Mouse (Mus musculus): ENCODE measurements at regions not wholly inside any gene's neighbourhood (a gene's known extent, or its start where the extent isn't known, plus 50 kb on each side); places are given as distances from the start of the nearest gene placed in this dataset.

DNA sequence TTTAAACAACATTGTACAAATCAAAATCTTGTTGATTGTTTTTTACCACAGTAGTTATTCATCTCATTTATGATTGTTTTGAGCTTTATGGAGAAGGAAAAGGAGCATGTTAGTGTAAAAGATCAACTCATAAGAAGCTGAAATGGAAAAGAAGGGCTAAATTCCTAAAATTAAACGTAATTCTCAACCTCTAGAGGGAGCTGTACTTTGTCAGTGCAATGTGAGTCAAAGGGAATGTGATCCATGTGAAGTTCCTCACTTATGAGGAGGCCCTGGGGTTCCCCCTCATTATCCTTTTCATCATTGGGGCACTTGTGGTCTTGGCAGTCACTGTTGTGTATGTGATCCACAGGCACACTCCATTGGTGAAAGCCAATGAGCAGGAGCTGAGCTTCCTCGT lies 54.0 kb upstream of the Vmn2r7 start:
- ATAC-seq (ENCODE audit: low FRiP score) (no peak), DNase-seq (ENCODE audit: low spot score) (no peak)
- Histone ChIP-seq H3K4me3 (ENCODE audit: low read depth, low read length) (no peak overlapping the region), H3K9ac (ENCODE audit: low read depth, low read length) (no peak overlapping the region), H3K4me2 (replicated peaks; ENCODE audit: low read depth, low read length) (no peak overlapping the region), H3K36me3 (ENCODE audit: control insufficient read depth, insufficient read depth, low read length) (no peaks in the 10 kb centered on the region), H3K9me3 (ENCODE audit: control insufficient read depth, low read length) (no peaks in the 10 kb centered on the region), H3K27ac (ENCODE audit: low read depth, low read length) (no peak overlapping the region), H3K27me3 (ENCODE audit: control insufficient read depth, insufficient read depth, low read length) (no peaks in the 10 kb centered on the region), H3K4me1 (replicated peaks; ENCODE audit: control insufficient read depth, insufficient read depth, low read length) (no peaks in the 10 kb centered on the region)
- 74% methylated on average over 2 of the region's 2 CpGs for WGBS

DNA sequence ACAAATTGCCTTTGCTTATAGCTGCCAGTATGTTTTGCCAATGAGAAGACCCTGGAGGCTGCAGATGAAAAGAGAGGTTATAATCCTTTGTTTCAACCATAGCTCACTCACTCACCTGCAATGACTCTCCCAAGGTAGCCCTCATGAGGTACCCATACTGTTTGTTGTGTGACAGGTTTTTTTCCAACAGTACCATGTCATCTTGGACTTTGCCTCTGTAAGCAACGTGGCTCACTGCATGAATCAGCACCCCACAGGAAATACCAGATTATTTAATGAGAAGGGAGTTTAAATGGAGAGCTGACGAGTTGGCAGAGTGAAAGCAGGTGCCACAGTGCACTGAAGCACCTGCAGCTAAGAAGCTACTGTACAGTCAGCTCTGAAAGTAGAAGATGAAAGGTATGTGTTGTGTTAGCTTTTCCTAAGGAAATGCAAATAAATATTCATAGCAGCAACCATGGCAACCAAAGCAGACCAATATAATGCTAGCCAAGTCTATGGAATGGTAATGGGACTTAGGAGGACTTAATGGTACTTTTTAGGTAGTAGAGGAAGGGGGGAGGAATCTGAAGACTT lies 56.8 kb upstream of the Vmn2r7 start:
- Histone ChIP-seq H3K4me2 (replicated peaks; ENCODE audit: low read depth, low read length) (no peak overlapping the region), H3K27ac (ENCODE audit: low read depth, low read length) (no peak overlapping the region), H3K4me3 (ENCODE audit: low read depth, low read length) (no peak overlapping the region), H3K36me3 (ENCODE audit: control insufficient read depth, insufficient read depth, low read length) (no peaks in the 10 kb centered on the region), H3K9me3 (ENCODE audit: control insufficient read depth, low read length) (no peaks in the 10 kb centered on the region), H3K27me3 (ENCODE audit: control insufficient read depth, insufficient read depth, low read length) (no peaks in the 10 kb centered on the region), H3K4me1 (replicated peaks; ENCODE audit: control insufficient read depth, insufficient read depth, low read length) (no peaks in the 10 kb centered on the region), H3K9ac (ENCODE audit: low read depth, low read length) (no peak overlapping the region)
- WGBS = 65% methylated on average over 2 of the region's 2 CpGs
- DNase-seq (ENCODE audit: low spot score) (no peak), ATAC-seq (ENCODE audit: low FRiP score) (no peak)

DNA sequence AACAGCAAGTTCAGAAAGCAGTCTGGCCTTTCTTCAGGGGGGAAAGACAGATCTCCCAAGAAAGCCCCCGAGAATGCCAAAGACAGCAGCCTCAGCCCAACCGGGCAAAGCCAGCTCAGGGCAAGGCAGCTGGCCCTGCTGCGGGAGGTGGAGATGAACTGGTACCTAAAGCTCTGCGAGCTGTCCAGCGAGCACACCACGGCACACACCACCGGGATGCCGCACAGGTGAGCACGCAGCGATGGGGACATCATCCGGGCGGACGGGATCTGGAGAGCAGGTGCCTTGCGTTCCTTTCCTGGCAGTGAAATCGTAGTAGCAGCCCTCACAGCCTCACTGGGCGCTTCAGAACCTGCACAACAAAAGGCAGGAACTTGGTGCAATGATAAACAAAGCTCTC lies 104.7 kb upstream of the Vmn2r7 start:
- Histone ChIP-seq H3K9ac (ENCODE audit: low read depth, low read length) (no peak overlapping the region), H3K4me3 (ENCODE audit: low read depth, low read length) (peak overlapping the region; percentile 12), H3K4me2 (replicated peaks; ENCODE audit: low read depth, low read length) (peak overlapping the region; percentile 31), H3K36me3 (ENCODE audit: control insufficient read depth, insufficient read depth, low read length) (no peaks in the 10 kb centered on the region), H3K9me3 (ENCODE audit: control insufficient read depth, low read length) (no peaks in the 10 kb centered on the region), H3K4me1 (replicated peaks; ENCODE audit: control insufficient read depth, insufficient read depth, low read length) (no peaks in the 10 kb centered on the region), H3K27ac (ENCODE audit: low read depth, low read length) (no peak overlapping the region), H3K27me3 (ENCODE audit: control insufficient read depth, insufficient read depth, low read length) (no peaks in the 10 kb centered on the region)
- ATAC-seq (ENCODE audit: low FRiP score) = peak; percentile 40; the same call in 1 of the 2 replicates
- 11% methylated on average over 16 of the region's 16 CpGs for WGBS
- peak; percentile 7 for DNase-seq (ENCODE audit: low spot score)

DNA sequence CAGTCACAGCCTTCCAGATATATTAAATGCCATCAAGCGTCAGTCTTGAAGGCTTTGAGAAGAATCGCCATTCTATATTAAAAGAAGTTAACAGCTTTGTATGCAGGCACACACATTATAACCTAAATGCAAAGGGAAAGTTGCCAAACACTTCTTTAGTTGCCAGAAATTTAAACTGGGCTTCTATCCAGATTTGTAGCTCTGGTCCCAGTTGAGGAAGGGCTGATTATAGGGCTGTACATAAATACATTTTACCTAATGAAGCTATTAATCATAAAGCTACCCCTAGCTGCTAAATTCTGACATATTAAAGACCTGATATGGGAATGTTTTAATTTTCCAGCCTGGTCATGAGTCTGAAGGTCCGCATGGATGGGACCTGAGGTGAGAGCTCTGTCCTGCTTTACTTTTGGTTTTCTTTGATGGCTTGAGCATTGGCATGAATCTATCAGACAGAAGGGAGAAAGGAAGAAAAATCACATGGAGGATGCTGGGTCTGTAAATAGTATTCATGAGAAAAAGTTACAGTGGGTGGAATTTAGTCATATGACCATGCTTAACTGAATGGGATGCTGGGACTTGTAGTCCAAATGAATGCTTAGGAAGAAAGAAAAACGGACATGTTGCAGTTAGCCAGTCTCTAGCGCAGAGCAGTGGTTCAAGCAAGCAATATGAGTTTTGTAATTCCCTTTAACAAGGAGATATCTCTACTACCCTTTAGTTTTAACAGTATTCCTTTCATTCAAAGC lies 120.3 kb upstream of the Vmn2r7 start:
- H3K4me2 ChIP-seq (replicated peaks; ENCODE audit: low read depth, low read length) = no peak overlapping the region
- H3K4me3 ChIP-seq (ENCODE audit: low read depth, low read length) = no peak overlapping the region
- H3K27ac ChIP-seq (ENCODE audit: low read depth, low read length) = no peak overlapping the region
- H3K27me3 ChIP-seq (ENCODE audit: control insufficient read depth, insufficient read depth, low read length) = no peaks in the 10 kb centered on the region
- H3K9me3 ChIP-seq (ENCODE audit: control insufficient read depth, low read length) = no peaks in the 10 kb centered on the region
- 84% methylated on average over 5 of the region's 5 CpGs for WGBS
- H3K4me1 ChIP-seq (replicated peaks; ENCODE audit: control insufficient read depth, insufficient read depth, low read length) = no peaks in the 10 kb centered on the region
- H3K36me3 ChIP-seq (ENCODE audit: control insufficient read depth, insufficient read depth, low read length) = no peaks in the 10 kb centered on the region
- ATAC-seq (ENCODE audit: low FRiP score) (no peak), DNase-seq (ENCODE audit: low spot score) (no peak)
- H3K9ac ChIP-seq (ENCODE audit: low read depth, low read length) = no peak overlapping the region

DNA sequence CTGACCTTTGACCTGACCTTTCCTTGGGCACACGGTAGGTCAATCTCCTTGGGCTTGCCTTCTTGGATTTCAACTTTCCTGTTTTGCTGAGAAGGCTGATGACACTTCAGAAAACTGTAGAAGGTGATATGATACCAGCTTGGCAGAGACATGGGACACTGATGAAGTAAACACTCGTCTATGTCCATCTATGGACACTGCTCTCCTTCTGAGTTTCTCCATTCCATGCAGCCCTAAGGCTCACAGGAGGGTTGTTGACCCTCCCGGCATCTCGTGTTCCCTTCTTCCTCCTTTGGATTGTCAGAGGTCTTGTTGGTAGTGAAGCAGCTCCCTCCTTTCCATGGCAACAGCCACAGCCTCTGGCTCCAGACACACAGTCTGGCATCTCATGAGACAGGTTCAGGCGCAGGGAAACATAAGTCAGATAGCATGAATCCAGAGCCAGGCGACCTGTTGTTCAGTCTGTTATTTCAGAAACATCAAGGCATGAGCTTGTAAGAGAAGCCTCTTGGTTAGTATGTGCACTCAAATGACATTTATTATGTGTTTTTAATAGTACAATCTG lies 120.9 kb upstream of the Vmn2r7 start:
- H3K9ac ChIP-seq (ENCODE audit: low read depth, low read length) = no peak overlapping the region
- no peak overlapping the region for H3K27ac ChIP-seq (ENCODE audit: low read depth, low read length)
- no peaks in the 10 kb centered on the region for H3K4me1 ChIP-seq (replicated peaks; ENCODE audit: control insufficient read depth, insufficient read depth, low read length)
- no peaks in the 10 kb centered on the region for H3K27me3 ChIP-seq (ENCODE audit: control insufficient read depth, insufficient read depth, low read length)
- no peak for ATAC-seq (ENCODE audit: low FRiP score)
- WGBS = 71% methylated on average over 6 of the region's 6 CpGs
- DNase-seq (ENCODE audit: low spot score) = no peak
- no peaks in the 10 kb centered on the region for H3K9me3 ChIP-seq (ENCODE audit: control insufficient read depth, low read length)
- H3K4me2 ChIP-seq (replicated peaks; ENCODE audit: low read depth, low read length) = no peak overlapping the region
- no peak overlapping the region for H3K4me3 ChIP-seq (ENCODE audit: low read depth, low read length)
- no peaks in the 10 kb centered on the region for H3K36me3 ChIP-seq (ENCODE audit: control insufficient read depth, insufficient read depth, low read length)

DNA sequence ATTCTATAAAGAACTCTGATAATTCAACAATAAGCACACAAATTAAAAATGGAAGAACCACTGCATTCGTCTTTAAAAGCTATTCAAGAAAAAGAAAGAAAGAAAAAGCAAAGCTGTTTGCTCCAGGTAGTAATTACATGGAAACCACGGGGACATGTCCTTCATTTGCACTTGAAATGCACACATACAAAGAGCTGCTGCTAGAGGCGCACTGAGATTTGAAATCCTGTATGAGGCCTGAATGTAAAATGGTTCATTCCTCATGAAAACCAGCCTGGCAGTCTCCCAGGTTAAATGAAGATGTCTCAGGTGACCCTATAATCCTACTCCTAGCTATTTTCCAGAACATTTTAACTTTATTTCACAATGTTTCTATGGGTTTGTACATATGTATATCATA lies 123.7 kb upstream of the Vmn2r7 start:
- Histone ChIP-seq H3K9me3 (ENCODE audit: control insufficient read depth, low read length) (no peaks in the 10 kb centered on the region), H3K36me3 (ENCODE audit: control insufficient read depth, insufficient read depth, low read length) (no peaks in the 10 kb centered on the region), H3K4me3 (ENCODE audit: low read depth, low read length) (no peak overlapping the region), H3K9ac (ENCODE audit: low read depth, low read length) (no peak overlapping the region), H3K27me3 (ENCODE audit: control insufficient read depth, insufficient read depth, low read length) (no peaks in the 10 kb centered on the region), H3K27ac (ENCODE audit: low read depth, low read length) (no peak overlapping the region), H3K4me2 (replicated peaks; ENCODE audit: low read depth, low read length) (no peak overlapping the region), H3K4me1 (replicated peaks; ENCODE audit: control insufficient read depth, insufficient read depth, low read length) (no peaks in the 10 kb centered on the region)
- WGBS = 73% methylated on average over 3 of the region's 3 CpGs
- no peak for DNase-seq (ENCODE audit: low spot score)
- ATAC-seq (ENCODE audit: low FRiP score) = no peak

DNA sequence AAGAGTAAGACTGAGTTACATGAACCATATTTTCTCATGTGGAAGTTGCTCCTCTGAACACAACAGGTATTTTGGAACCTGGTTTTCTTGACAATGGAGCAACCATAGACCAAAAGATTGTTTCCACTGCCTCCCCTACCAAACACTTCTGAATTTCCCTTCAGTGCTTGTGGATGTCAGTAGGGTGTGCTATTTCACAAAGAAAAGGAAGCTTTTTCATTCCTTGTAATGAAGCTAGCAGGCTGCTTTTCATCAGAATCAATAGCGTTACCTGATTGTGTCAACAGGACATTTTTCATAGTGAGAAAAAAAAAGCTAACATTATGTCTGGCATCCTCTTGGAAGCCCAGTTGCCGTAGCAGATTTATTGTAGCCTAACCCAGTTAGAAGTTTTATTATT lies 124.8 kb upstream of the Kcnab1 start:
- DNase-seq (ENCODE audit: low spot score) (no peak), ATAC-seq (ENCODE audit: low FRiP score) (no peak)
- Histone ChIP-seq H3K9ac (ENCODE audit: low read depth, low read length) (no peak overlapping the region), H3K27ac (ENCODE audit: low read depth, low read length) (no peak overlapping the region), H3K27me3 (ENCODE audit: control insufficient read depth, insufficient read depth, low read length) (no peaks in the 10 kb centered on the region), H3K4me1 (replicated peaks; ENCODE audit: control insufficient read depth, insufficient read depth, low read length) (no peaks in the 10 kb centered on the region), H3K9me3 (ENCODE audit: control insufficient read depth, low read length) (no peaks in the 10 kb centered on the region; the same call in 1 of the 2 replicates), H3K4me2 (replicated peaks; ENCODE audit: low read depth, low read length) (no peak overlapping the region), H3K36me3 (ENCODE audit: control insufficient read depth, insufficient read depth, low read length) (no peaks in the 10 kb centered on the region), H3K4me3 (ENCODE audit: low read depth, low read length) (no peak overlapping the region)
- WGBS = 70% methylated on average over 2 of the region's 2 CpGs

DNA sequence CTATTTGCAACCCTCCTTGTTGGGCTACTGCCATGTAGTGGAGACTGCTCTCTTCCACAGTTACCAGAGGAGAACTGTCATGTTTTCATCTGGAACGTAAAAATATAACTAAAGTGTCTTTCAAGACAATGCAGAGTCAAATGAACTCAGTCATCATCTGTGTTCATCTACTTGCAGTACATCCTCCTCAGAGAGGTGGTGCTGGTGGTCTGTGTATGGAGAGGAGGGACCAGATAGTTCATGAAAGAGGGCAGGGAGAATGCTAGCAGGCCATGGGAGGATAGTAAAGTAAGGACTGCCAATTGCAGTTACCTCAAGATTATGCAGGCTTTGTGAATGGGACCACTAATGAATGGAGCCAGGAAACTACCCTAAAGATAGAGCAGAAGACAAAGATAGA lies 121.5 kb upstream of the Kcnab1 start:
- H3K9ac ChIP-seq (ENCODE audit: low read depth, low read length) = no peak overlapping the region
- no peaks in the 10 kb centered on the region for H3K27me3 ChIP-seq (ENCODE audit: control insufficient read depth, insufficient read depth, low read length)
- no peaks in the 10 kb centered on the region; the same call in 1 of the 2 replicates for H3K9me3 ChIP-seq (ENCODE audit: control insufficient read depth, low read length)
- H3K27ac ChIP-seq (ENCODE audit: low read depth, low read length) = no peak overlapping the region
- ATAC-seq (ENCODE audit: low FRiP score) = no peak
- H3K4me1 ChIP-seq (replicated peaks; ENCODE audit: control insufficient read depth, insufficient read depth, low read length) = no peaks in the 10 kb centered on the region
- no peak overlapping the region for H3K4me2 ChIP-seq (replicated peaks; ENCODE audit: low read depth, low read length)
- H3K36me3 ChIP-seq (ENCODE audit: control insufficient read depth, insufficient read depth, low read length) = no peaks in the 10 kb centered on the region
- WGBS = 89% methylated on average over 1 of the region's 1 CpGs
- no peak overlapping the region for H3K4me3 ChIP-seq (ENCODE audit: low read depth, low read length)
- DNase-seq (ENCODE audit: low spot score) = no peak

DNA sequence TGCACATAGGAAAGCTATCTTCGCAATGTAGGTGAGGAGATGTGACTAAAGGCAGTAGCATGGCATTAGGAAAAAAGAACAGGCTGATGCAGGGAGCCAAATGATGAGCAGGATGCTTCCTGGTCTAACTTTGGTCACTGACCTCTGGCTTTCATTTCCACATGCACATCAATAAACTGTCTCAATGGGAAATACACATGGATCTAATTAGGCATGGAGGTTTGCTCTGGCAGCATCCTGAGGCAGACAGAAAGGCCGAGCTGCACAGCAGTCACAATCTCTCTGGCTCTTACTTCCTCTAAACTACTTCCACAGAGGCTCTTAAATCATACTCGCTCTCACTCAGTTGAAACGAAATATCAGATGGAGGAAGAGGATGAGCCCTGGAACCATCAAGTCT lies 112.7 kb upstream of the Kcnab1 start:
- Histone ChIP-seq H3K36me3 (ENCODE audit: control insufficient read depth, insufficient read depth, low read length) (no peaks in the 10 kb centered on the region), H3K27me3 (ENCODE audit: control insufficient read depth, insufficient read depth, low read length) (no peaks in the 10 kb centered on the region), H3K27ac (ENCODE audit: low read depth, low read length) (no peak overlapping the region), H3K4me2 (replicated peaks; ENCODE audit: low read depth, low read length) (no peak overlapping the region), H3K9ac (ENCODE audit: low read depth, low read length) (no peak overlapping the region), H3K4me3 (ENCODE audit: low read depth, low read length) (no peak overlapping the region), H3K4me1 (replicated peaks; ENCODE audit: control insufficient read depth, insufficient read depth, low read length) (no peaks in the 10 kb centered on the region), H3K9me3 (ENCODE audit: control insufficient read depth, low read length) (no peaks in the 10 kb centered on the region)
- ATAC-seq (ENCODE audit: low FRiP score) (no peak), DNase-seq (ENCODE audit: low spot score) (no peak)
- WGBS = 74% methylated on average over 4 of the region's 4 CpGs
